In the genomic region with DNA sequence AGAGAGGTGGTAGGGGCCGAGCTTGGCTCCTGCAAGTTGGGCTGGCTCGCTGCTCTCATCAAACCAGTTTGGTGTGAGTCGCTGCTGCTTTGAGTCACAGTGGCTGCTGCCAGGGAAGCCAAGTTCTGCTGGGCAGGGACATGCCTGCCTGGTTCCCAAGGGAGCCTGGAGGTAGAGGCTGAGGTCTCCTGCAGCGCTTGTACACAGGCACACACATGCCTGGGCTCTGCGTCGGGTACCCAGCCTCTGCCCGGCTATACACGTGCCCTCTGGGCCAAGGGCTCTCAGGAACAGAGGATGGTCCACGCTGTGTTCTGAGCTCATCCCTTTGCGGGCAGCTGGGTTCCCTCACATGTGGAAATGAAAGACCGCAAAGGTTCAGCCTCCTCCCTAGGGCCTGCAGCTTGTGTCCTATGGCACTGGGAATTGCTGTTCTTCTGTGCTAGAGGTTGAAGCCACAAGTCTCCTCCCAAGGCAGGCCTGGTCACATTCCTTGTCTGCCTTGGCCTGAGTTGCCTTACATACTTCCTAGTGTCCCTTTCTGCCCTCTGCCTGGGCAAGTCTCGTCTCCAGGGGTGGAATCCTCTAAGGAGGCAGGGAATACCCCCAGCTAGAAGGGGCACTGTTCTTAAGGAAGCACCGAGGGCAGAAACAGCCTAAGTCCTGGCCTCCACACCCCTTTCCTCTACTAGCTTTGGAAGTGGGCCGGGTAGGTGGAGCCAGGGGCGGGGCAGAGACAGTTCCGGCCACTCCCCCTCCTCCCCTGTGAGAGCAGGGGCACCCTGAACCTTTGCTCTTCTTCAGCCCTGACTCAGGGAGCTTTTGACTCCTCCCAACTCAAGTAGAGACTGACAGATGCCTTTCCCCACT, we compare ENCODE assay signal across 8 mouse cellular contexts. TPM values are rescaled to one million over a fixed set of nuclear protein-coding genes. Genes with fewer than 3 reads are reported as not detected.
DNase-seq lines count a peak whose midpoint lies in the region; ATAC-seq lines count a peak whose summit lies in the region.

No protein-coding gene starts in this region.

- peaks cover 36% of the 10 kb centered on the region for H3K27me3 ChIP-seq in neural tube, embryonic 11.5 days (ENCODE audit: control insufficient read depth, insufficient read depth, low read length)
- peaks cover 61% of the 10 kb centered on the region for H3K27me3 ChIP-seq in neural tube, embryonic 15.5 days (replicated peaks)
- H3K27me3 ChIP-seq in limb, embryonic 13.5 days, result peaks cover 79% of the 10 kb centered on the region

- no peak overlapping the region for H3K4me2 ChIP-seq in neural tube, embryonic 11.5 days (ENCODE audit: low read depth)
- no peak overlapping the region for H3K4me2 ChIP-seq in neural tube, embryonic 15.5 days
- H3K4me2 ChIP-seq in limb, embryonic 13.5 days (replicated peaks), result peak overlapping the region; percentile 16; the same call in 1 of the 2 replicates

- DNase-seq in neural tube, embryonic 11.5 days (ENCODE audit: low spot score), result no peak
- peak; percentile 64 to 72 for DNase-seq in heart, postnatal 10 days
- peak; percentile 71 for DNase-seq in naive thymus-derived CD4-positive, alpha-beta T cell, adult 2 months (ENCODE audit: low read depth)
- DNase-seq in left cerebral cortex, postnatal 4 days, result no peak
- DNase-seq in layer of hippocampus, adult 8-10 months (ENCODE audit: low spot score in 2 of 2), result no peak

- H3K4me1 ChIP-seq in neural tube, embryonic 11.5 days (ENCODE audit: control insufficient read depth, insufficient read depth, low read length), result peaks cover 11% of the 10 kb centered on the region
- H3K4me1 ChIP-seq in neural tube, embryonic 15.5 days, result peaks cover 29% of the 10 kb centered on the region
- peaks cover 22% of the 10 kb centered on the region for H3K4me1 ChIP-seq in limb, embryonic 13.5 days

- H3K9me3 ChIP-seq in neural tube, embryonic 11.5 days (ENCODE audit: control insufficient read depth, low read length), result no peaks in the 10 kb centered on the region
- no peaks in the 10 kb centered on the region for H3K9me3 ChIP-seq in neural tube, embryonic 15.5 days (replicated peaks)
- no peaks in the 10 kb centered on the region for H3K9me3 ChIP-seq in limb, embryonic 13.5 days

- intact Hi-C loops in heart, postnatal 10 days (cut with DNase I), result no loop called here
- intact Hi-C loops in left cerebral cortex, postnatal 4 days (cut with DNase I), result no loop called here

- no peak overlapping the region for H3K9ac ChIP-seq in neural tube, embryonic 11.5 days (ENCODE audit: low read length)
- H3K9ac ChIP-seq in neural tube, embryonic 15.5 days (replicated peaks), result no peak overlapping the region
- no peak overlapping the region for H3K9ac ChIP-seq in limb, embryonic 13.5 days

- H3K4me3 ChIP-seq in neural tube, embryonic 11.5 days (ENCODE audit: low read depth, low read length), result no peak overlapping the region
- H3K4me3 ChIP-seq in neural tube, embryonic 15.5 days (replicated peaks), result no peak overlapping the region
- no peak overlapping the region for H3K4me3 ChIP-seq in limb, embryonic 13.5 days

- no peak overlapping the region for H3K27ac ChIP-seq in neural tube, embryonic 11.5 days (ENCODE audit: low read depth, low read length)
- no peak overlapping the region for H3K27ac ChIP-seq in neural tube, embryonic 15.5 days (replicated peaks)
- H3K27ac ChIP-seq in limb, embryonic 13.5 days, result no peak overlapping the region

- WGBS in neural tube, embryonic 11.5 days, result 36% methylated on average over 16 of the region's 16 CpGs
- 42% methylated on average over 16 of the region's 16 CpGs for WGBS in neural tube, embryonic 15.5 days
- 32% methylated on average over 16 of the region's 16 CpGs for WGBS in limb, embryonic 13.5 days

- no peaks in the 10 kb centered on the region for H3K36me3 ChIP-seq in neural tube, embryonic 11.5 days (ENCODE audit: control insufficient read depth, insufficient read depth, low read length)
- H3K36me3 ChIP-seq in neural tube, embryonic 15.5 days, result no peaks in the 10 kb centered on the region
- no peaks in the 10 kb centered on the region for H3K36me3 ChIP-seq in limb, embryonic 13.5 days

- ATAC-seq in neural tube, embryonic 11.5 days (ENCODE audit: insufficient read depth, low FRiP score, low TSS enrichment), result peak; percentile 47; the same call in 1 of the 2 replicates
- no peak for ATAC-seq in neural tube, embryonic 15.5 days (ENCODE audit: low FRiP score)
- peak; percentile 93 for ATAC-seq in common myeloid progenitor, adult 5-6 weeks (replicated peaks; ENCODE audit: low read depth, poor library complexity, severe bottlenecking)
- ATAC-seq in limb, embryonic 13.5 days (ENCODE audit: low FRiP score, low read depth), result no peak

RNA-seq across cellular contexts. Expression of a gene that starts 2.8 kb away (rescaled TPM):
- polyA plus RNA-seq in neural tube, embryonic 11.5 days (2014; fragmentation: Nextera tagmentation; extraction: Ambion mirVana), result 0.09 and 0.30 TPM in 2 replicates
- polyA plus RNA-seq in neural tube, embryonic 15.5 days (2015; fragmentation: Nextera tagmentation; extraction: Ambion mirVana), result 0.23 and 0.70 TPM in 2 replicates
- not detected in 2 replicates for total RNA-seq in common myeloid progenitor, adult 5-6 weeks (2017)
- not detected for total RNA-seq in heart, postnatal 10 days (2021)
- 0.67 and 0.86 TPM in 2 replicates for polyA plus RNA-seq in limb, embryonic 13.5 days (2015; fragmentation: Nextera tagmentation; extraction: Ambion mirVana)
- total RNA-seq in left cerebral cortex, postnatal 4 days (2021), result not detected
- under 1 TPM in 1 of 4 experiments, not detected in 3; 0.12 TPM for total RNA-seq in layer of hippocampus, adult 8-10 months (2022)

RNA-seq across cellular contexts. Expression of a gene that starts 28.7 kb away (rescaled TPM):
- polyA plus RNA-seq in neural tube, embryonic 11.5 days (2014; fragmentation: Nextera tagmentation; extraction: Ambion mirVana), result 27.4 TPM in 2 replicates
- polyA plus RNA-seq in neural tube, embryonic 15.5 days (2015; fragmentation: Nextera tagmentation; extraction: Ambion mirVana), result 13.6 and 28.4 TPM in 2 replicates
- total RNA-seq in common myeloid progenitor, adult 5-6 weeks (2017), result 28.3 and 33.1 TPM in 2 replicates
- 10 to 100 TPM; 73.7 to 77.8 TPM for total RNA-seq in heart, postnatal 10 days (2021)
- polyA plus RNA-seq in limb, embryonic 13.5 days (2015; fragmentation: Nextera tagmentation; extraction: Ambion mirVana), result 68.7 and 71.4 TPM in 2 replicates
- 10 to 100 TPM; 11.2 to 12.0 TPM for total RNA-seq in left cerebral cortex, postnatal 4 days (2021)
- total RNA-seq in layer of hippocampus, adult 8-10 months (2022), result 10 to 100 TPM; 11.0 to 36.7 (median 21.8) TPM

RNA-seq across cellular contexts. Expression of a gene that starts 57.4 kb away (rescaled TPM):
- polyA plus RNA-seq in neural tube, embryonic 11.5 days (2014; fragmentation: Nextera tagmentation; extraction: Ambion mirVana), result 0.55 and 0.80 TPM in 2 replicates
- 0.44 and 2.6 TPM in 2 replicates for polyA plus RNA-seq in neural tube, embryonic 15.5 days (2015; fragmentation: Nextera tagmentation; extraction: Ambion mirVana)
- 0.55 and 0.63 TPM in 2 replicates for total RNA-seq in common myeloid progenitor, adult 5-6 weeks (2017)
- under 1 TPM; 0.97 to 0.98 TPM for total RNA-seq in heart, postnatal 10 days (2021)
- polyA plus RNA-seq in limb, embryonic 13.5 days (2015; fragmentation: Nextera tagmentation; extraction: Ambion mirVana), result 1.1 and 1.4 TPM in 2 replicates
- total RNA-seq in left cerebral cortex, postnatal 4 days (2021), result 1 to 10 TPM; 1.5 to 2.1 TPM
- total RNA-seq in layer of hippocampus, adult 8-10 months (2022), result 1 to 10 TPM; 4.3 to 5.6 (median 5.3) TPM

Comparison
In these comparisons a context has a peak if more than half of its experiments do, and no peak if none do; other contexts are left out.
1. ATAC-seq: peak in neural tube, embryonic 11.5 days (single experiment) and common myeloid progenitor, adult 5-6 weeks (single experiment); none in neural tube, embryonic 15.5 days (single experiment) and limb, embryonic 13.5 days (single experiment).
2. DNase-seq: peak in heart, postnatal 10 days (2 of 2) and naive thymus-derived CD4-positive, alpha-beta T cell, adult 2 months (single experiment); none in neural tube, embryonic 11.5 days (single experiment), left cerebral cortex, postnatal 4 days (single experiment) and layer of hippocampus, adult 8-10 months (0 of 2).